Mouse (Mus musculus) ES-E14 (cell line): ENCODE data around the gene Cldn6.

Source experiments
- CHD2 ChIP-seq: IDR thresholded peaks from 2 replicates; pipeline ENCODE4 v1.6.1; 2014; ENCODE audit warnings: mild to moderate bottlenecking, low read depth, low read length, inconsistent platforms
- HCFC1 ChIP-seq: IDR thresholded peaks from 2 replicates; pipeline ENCODE4 v1.6.1; 2012; ENCODE audit warnings: low read length, inconsistent platforms, borderline replicate concordance; ENCODE audit not compliant: insufficient read depth
- MAFK ChIP-seq: IDR thresholded peaks from 2 replicates; pipeline ENCODE4 v1.6.1; 2014; ENCODE audit warnings: mild to moderate bottlenecking, low read depth, low read length, inconsistent platforms; ENCODE audit not compliant: insufficient read depth
- ZC3H11A ChIP-seq: IDR thresholded peaks from 2 replicates; pipeline ENCODE4 v1.6.1; 2012; ENCODE audit warnings: low read depth, mild to moderate bottlenecking, inconsistent platforms, low read length, borderline replicate concordance
- ZNF384 ChIP-seq: IDR thresholded peaks from 2 replicates; pipeline ENCODE4 v1.6.1; 2012; ENCODE audit warnings: low read depth, low read length, inconsistent platforms

DNA sequence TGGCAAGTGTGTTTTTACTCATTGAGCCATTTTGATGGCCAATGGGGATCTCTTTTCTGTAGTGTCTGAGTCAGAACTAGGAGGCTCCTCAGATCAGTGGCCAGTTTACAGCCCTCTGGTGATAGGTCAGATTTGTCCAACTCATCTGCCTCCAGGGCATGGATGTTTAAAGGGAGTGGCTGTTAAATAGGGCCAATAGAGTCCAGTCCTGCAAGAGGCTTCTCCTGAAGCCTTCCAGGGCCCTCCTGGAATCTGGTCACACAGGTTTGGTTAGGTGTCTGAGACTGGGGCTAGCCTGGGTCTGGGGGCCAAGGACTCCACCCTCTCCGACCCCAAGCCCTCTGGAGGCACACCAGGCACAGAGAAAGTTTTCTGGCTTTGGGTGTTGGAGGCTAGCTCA, 15.4 kb downstream of the Cldn6 start:
- TF ChIP-seq HCFC1 (no peak), ZNF384 (no peak), ZC3H11A (no peak), CHD2 (no peak), MAFK (no peak)
